Mouse (Mus musculus) spleen, embryonic (tissue): ENCODE measurements around the gene Disp2.

Experiments used
- CTCF ChIA-PET: fragments of 350-600 bp; sonication (Branson Sonifier 250); formaldehyde crosslinking; loops from one replicate; lab custom pipeline; 2022; lab: Charles Lee

Disp2 gene

DNA sequence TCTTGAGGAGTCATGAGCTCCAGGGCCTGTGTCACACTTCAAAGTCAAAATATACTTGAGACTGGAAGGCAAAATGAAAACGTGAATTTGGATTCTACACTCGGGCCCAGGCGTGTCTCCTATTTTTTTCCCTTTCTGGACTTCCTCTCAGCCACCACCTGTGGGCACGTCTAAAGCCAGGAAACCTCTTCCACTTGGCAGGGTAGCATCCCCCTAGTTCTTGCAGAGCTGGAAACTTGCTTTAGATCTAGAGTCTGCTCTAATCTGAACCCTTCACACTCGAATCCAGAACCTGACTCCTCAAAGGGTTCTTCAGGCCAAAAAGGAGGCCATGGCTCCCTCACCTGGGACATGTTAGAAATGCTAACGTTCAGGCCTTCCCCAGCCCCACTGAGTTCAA lies 24.1 kb upstream of the Disp2 start:
- CTCF ChIA-PET: no interaction called here

DNA sequence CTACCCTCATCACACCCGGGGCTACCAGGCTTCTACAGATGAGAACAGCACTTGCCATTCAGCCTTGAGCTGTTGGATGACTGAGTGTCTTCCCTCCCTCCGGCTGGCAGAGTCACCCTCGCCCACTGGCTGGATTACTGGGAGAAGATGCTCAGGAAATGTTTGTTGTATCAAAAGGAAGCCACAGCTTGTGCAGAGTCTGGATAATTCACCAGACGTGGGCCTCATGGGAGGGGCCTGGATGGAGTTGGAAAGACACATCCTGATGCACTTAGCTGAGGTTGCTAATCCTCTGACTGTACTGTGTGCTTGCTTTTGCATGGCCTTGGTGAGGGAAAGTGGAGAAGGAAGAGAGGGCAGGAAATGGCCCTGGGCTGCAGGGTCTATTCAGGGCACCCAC lies 23.4 kb upstream of the Disp2 start:
- CTCF ChIA-PET: interaction anchor here (0.6 kb wide), 1 partner anchor 144 kb away, joined by 3 read pairs; the partner anchor contains the start of gene Bahd1

DNA sequence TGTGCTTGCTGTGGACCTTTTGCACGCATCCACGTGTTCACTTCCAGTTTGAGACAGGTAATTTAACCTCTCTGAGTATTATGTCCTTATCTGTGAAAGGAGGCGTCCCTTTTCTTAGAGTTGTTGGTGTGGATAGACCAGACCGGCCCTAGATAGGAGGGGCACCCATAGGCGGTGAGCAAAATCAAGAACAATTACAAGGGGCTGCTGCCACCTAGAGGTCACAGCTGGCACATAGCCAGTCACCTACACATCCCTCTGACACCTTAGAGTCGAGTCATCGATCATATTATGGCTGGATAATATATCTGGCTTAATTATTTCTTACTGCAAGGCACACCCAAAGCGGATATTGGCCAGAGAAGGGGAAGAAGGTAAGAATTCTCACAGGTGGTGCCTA lies 19.7 kb upstream of the Disp2 start:
- CTCF ChIA-PET: interaction anchor here (0.6 to 1.5 kb wide), 3 partner anchors 17 to 151 kb away, joined by 3 to 9 read pairs (median 5); no protein-coding TSS in a partner anchor

DNA sequence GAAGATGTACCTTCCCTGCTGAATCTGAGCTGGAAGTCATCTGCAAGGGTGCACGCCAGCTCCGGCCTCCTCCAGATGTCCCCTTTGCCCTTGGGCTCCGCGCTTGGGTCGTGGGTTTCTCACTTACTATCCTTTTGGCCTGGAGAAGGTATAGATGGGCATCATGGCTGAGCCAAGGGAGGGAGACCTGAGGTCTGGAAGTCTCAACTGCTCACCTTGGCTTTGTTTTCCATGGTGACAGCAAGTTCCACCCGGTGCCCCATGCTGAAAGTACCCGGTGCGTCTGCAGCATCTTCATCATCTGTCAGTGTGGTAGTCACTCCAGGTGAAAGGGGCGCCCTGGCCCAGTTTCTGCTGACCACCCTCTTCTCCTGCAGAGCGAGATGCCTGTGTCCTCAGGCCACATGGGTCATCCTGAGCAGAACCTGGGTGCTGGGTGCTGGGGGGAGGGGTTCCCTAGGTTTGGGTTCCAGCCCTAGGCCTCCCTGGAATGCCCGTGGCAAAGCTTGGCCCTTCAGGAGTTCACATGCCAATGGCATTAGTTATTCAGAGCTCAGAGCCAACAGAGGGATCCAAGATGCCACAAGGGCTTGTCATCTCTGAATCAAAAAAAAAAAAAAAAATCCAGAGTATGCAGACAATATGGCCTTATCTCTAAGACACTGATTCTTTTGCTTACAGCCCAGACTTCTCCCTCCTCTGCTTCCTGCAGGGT lies 19.1 kb upstream of the Disp2 start:
- CTCF ChIA-PET: interaction anchor here (0.6 to 0.9 kb wide), 3 partner anchors 106 to 272 kb away, joined by 3 to 5 read pairs (median 4); no protein-coding TSS in a partner anchor

DNA sequence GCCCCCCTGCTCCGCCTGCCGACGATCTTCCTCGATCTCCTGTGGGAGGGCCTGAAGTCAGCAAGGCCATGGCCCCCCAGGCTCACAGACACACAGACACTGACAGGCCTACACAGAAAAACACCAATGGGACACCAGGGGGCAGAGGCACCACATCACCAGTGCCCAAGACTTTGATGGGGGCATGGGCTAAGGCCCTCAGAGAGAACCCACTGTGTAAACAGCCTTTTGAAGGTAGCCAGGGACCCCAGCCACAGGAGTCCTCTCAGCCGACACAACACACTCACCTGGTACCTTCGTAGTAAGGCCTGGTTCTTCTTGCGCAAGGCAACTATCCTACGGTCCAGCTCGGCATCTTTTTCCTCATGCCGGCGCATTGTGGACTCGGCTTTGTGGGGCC lies 18.2 kb upstream of the Disp2 start:
- CTCF ChIA-PET: interaction anchor here (0.7 to 0.9 kb wide), 3 partner anchors 122 to 273 kb away, joined by 3 to 5 read pairs (median 4); no protein-coding TSS in a partner anchor

DNA sequence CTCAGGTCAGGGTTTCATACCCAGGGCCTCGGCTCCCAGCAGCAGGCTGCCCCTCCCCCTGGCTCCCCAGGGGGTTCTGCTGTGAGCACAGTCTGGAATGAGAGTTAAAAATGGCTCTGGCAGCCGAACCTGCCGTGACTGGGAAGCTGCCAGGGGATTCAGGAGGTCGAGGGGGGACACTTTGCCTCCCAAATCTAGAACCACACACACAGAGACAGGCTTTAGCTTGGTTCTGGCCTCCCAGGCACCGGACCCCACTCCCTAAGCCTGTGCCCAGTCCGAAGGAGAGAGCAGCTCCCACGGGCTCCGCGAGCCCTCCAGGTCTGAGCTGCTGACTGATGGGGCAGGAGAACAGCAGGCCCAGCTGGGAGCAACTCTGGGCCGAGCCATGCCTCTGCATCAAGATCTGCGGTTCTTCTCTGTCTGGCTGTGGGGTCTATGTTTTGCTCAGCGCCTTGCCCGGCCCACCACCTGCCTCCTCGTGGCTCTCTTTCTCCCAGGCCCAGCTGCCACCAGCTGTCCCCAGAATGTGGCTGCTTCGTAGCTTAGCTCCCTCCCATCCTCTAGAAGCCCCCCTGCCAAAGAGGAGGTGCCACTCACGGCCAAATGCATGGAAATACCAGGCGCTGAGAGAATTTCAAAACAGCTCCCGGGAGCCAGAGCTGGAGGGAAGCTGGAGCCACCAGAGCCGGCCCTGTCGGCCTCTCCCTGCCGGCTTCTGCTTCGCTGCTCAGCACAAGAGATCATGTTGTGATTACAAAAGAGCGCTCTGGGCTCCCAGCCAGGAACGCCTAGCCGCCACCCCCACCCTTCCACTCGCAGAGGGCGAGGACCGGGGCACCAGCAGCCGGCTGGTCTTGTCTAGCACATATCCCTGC lies 17.4 kb upstream of the Disp2 start, which contains the start of gene Ccdc9b:
Ccdc9b (minus strand) TSS at position 756 of the 878 bp plus-strand sequence.
- CTCF ChIA-PET: interaction anchor here (0.6 to 0.7 kb wide), 2 partner anchors 215 to 262 kb away, joined by 3 read pairs; no protein-coding TSS in a partner anchor

DNA sequence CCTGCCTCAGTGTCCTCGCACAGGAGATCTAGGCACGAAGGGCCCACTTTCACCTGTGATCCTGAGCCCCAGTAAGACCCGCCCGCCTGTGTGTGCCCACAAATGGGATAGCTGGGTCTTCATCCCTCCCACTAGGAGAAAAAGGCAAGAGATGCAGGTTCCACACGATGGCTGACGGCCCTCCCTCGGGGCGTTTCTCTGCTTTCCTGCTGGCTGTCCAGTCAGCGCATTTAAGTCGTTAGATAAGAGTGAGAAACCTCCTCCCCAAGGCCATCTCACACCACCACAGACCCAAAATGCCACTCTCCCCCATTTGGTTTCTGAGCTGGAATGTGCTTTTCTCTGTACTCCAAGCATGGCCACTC lies 16.8 kb upstream of the Disp2 start:
- CTCF ChIA-PET: interaction anchor here (0.6 kb wide), 1 partner anchor 261 kb away, joined by 3 read pairs; no protein-coding TSS in a partner anchor

DNA sequence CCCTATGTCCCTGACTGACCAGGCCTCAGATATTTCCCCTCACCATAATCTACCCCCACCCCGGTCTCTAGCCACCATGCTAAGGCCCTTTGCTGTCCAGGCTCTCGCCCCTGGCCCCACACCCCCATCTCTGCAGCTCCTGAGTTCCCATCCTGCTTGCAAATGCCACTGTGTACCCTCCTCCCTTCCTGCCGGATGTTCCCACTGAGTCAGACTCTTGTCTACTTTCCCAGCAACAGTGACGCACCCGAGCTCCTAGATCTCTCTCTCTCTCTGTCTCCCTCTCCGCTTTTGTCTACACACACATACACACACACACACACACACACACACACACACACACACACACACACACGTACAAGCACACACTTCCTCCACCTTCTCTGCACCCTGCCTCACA lies 16.1 kb upstream of the Disp2 start:
- CTCF ChIA-PET: interaction anchor here (2.0 kb wide), 1 partner anchor 120 kb away, joined by 10 read pairs; no protein-coding TSS in a partner anchor

DNA sequence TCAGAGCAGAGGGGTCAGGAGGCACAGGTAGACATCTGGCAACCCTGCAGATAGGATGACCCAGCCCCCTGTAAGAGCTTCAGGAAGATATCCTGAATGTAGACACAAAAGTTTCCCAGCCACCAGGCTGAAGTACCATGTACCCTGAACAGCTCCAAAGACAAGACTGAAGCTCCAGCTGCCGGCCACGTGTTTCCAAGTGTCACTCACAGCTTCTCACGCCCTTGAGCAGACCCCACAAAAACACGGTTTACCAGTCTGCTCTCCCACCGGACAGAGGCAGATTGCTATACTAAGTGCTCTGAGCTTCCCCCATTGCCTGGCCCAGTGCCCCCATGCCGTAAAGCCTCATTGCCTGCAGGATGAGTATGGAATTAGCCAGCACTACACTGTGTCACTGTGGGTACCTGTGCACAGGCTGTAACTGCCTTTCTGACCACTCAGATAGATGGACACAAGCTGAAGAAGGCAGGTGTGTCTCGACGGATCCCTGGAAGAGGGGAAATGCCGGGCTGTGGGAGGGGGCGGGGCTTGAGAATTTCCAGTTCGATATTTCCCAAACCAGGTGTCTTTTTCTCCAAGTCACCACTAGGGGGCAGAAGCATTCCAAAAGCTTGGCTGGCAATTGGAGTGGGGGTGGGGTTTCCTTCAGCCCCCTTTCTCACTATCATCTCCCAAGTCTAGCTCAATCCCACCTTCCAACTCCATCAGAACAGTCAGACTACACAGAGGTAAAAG lies 15.3 kb upstream of the Disp2 start:
- CTCF ChIA-PET: interaction anchor here (0.5 to 2.0 kb wide), 6 partner anchors 12 to 427 kb away, joined by 3 to 10 read pairs (median 3); no protein-coding TSS in a partner anchor

DNA sequence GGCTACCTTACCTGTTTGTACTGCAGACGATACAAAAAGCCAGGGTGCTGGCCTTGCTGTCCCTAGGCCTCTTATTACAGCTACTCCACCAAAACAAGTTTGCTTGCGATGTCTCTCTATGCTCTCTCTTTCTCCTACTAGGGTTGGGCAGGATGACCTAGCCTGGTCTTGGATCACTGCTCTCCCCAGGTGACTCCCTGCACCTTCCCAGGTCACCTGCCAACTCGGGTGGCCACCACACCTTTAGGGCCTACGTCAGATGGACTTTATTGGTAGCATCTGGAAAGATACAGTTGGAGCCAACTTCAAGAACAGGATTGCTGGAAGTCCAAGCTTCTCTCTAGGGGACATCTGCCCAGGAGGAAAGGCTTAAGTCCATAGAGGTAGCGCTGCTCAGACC lies 14.6 kb upstream of the Disp2 start:
- CTCF ChIA-PET: interaction anchor here (0.6 to 2.0 kb wide), 4 partner anchors 13 to 427 kb away, joined by 3 to 10 read pairs (median 4); no protein-coding TSS in a partner anchor

DNA sequence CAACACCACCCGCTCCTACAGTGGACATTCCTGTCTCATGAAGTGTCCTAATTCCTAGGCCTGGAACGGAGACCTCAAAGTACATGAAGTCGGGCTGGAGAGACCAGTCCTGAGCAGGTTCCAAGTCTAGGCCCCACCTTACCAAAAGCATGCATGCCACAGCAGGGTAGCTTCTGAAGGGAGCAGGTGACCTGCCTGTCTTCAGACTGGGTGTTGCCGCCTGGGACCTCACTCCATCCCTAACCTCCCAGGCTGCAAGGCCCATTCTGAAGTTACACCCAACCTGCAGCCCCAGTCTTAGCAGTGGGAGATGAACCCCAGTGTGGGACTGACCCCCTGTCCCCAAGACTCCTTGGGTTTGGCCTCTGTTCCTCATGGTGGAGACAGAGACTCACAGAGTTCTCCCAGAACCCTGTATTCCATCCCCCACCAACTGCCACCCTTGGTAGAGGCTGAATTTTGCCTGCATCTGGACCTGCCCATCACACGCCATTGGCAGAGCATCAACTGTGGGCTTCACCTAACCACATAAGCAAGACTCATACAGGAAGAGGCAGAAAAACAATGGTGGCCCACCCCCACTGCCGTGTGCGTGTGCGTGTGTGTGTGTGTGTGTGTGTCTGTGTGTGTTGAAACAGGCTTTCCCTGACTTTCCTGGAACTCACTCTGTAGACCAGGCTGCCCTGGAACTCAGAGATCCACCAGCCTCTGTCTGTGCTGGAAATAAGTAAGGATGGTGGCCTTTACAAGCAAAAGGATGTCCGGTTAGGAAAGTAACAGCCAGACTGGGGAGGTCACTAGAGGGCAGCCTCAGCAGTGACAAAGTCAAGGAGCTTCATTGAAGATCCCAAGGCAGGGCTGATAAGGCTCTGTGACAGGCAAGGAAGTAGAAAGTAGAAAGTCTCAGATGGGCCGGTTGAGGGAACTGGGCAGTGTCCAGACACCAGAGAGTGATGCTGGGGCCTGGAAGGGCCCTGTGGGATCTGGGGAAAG lies 13.2 kb upstream of the Disp2 start:
- CTCF ChIA-PET: no interaction called here

DNA sequence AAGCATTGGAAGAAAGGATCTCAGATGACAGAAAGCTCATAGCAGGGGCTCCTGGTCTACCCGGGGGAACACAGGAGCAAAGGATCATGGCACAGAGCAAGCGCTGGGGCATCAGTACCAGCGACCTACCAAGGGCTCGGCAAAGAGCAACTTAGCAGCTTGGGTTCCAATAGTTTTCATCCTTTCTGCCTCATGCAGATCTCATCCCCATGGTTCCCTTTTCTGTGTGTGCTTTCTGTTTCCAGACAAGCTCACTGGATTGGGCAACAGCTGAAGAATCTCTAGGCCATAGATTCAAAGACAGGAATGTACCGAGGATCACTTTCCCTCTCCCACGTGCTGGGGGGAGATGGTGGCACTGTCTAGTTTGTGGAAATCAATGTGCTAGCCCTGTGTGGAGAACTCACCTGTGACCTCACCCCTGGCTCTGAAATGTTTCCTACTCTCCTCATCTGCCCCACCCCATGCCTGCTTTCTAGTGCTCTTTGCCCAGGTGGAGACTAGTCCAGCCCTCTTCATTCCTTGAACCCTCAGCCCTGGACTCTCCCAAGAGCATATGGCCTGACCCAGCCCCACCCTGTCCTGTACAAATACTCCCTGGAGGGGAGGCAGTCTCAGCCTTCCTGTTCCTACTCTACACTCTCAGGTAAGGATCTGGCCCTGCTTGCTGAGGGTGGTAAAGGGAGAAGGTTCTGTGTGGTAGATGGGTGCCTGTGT lies 7.2 kb upstream of the Disp2 start, which contains the start of gene Phgr1:
Phgr1 (plus strand) TSS at position 612 of the 717 bp plus-strand sequence.
- CTCF ChIA-PET: no interaction called here

DNA sequence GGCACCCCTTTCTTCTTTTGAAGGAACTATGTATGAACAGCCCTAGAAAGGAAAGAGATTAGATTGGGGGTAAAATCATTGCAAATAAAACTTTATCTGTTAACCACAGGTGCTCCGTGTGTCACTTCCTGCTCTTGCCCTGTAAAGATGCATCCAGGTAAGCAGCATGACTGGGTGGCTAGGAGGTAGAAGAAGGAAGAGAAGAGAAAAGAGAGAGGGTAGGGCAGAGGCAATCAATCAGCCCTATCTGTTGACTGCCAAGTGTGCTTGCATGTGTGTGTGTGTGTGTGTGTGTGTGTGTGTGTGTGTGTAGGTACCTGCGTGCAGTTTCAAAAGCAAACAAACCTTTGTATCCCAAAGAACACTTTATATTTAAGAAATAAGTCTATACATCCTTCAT lies 5.0 kb upstream of the Disp2 start:
- CTCF ChIA-PET: no interaction called here

DNA sequence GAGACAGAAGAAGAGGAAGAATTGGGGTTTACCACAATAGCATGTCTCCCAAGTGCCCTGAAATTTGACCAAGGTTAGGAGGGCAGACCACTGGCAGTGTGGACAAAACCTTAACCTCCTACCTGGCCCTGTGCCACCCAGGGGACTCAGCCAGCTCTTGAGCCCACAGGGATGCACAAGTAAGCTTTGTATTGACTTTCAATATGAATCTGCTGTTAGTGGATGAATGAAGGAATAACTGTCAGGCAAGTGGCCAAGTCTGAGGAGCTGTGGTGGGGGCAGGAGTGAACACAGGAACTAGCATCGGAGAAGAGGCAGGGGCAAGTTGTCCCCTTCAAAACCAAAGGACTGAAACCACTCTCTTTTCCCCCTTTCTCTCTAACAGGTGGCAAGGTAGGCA lies 4.1 kb upstream of the Disp2 start:
- CTCF ChIA-PET: no interaction called here

DNA sequence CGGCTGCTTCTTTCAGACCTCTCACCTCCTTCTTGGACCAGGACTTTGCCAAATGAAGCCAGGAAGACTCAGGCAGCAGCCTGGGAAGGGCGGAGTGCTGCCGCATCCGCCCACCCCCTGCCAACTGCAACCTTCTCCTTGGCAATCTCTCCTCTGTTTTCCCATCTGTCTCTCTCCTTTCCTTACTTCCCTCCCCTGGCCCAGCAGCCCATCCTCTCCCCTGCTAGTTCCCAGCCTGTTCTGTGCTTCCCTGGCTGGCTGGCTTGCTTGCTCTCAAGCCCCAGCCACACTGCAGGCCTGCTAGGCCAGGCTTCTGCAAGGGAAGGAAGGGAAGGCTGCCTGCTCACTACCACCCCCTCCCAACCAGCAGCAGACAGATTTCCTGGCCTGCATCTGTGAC lies 3.7 kb upstream of the Disp2 start:
- CTCF ChIA-PET: no interaction called here

DNA sequence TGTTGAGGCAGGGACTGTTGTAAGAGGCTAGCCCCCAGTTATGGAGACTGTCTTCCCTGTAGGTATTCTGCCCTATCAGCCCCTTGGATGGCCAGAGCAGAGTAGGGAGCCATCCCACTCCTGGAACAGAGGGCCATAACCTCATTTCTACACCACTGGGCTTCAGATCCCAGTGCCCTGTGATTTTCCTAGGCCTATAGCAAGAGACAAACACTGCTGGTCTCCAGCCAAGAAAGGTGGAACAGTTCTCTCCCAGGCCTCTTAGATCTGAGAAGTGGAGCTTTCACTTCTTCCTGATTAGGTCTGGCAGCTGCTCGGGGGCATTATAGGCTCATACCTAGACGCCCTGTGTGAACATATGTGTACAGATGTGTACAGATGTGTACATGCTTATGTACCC lies 3.2 kb upstream of the Disp2 start:
- CTCF ChIA-PET: interaction anchor here (0.6 kb wide), 1 partner anchor 307 kb away, joined by 4 read pairs; no protein-coding TSS in a partner anchor

DNA sequence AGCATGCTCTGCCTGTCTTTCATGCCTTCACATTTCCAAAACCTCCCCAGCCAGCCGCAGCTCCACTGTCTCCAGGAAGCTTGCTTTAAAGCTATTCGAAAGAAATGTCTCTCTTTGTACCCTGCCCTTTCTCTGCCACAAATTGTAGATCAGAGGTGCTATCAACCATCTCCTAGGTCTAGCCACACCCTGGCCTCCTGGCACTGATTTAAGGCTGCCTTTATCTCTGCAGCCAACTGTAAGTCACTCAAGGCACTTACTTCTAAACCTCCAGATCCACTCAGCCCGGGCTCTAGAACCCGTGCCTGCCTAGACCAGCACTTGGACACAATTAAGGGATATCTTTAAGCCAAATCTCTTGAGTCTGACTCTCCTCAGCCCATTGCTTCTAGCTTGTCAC lies 1.1 kb upstream of the Disp2 start:
- CTCF ChIA-PET: interaction anchor here (0.7 kb wide), 2 partner anchors 13 to 631 kb away, joined by 4 to 5 read pairs; no protein-coding TSS in a partner anchor

DNA sequence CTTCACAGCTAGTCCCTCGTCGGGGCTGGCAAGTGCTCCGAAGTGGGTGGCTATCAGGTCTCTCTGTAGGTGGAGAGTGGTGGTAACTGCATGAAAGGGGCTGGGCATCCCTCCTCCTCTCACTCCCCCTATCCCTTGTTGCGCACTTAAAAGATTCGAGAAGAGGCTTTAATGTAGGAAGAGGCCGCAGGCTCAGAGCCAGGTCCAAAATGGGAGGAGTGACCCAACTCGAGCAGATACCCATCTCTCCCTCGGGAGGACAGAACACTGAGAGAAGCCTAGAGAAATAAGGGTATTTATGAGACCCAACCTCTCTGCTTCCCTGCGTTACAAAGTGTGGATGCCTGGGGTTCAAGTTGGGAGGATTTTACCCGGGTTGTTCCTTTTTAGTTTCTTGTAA lies 454 bp upstream of the Disp2 start:
- CTCF ChIA-PET: interaction anchor here (0.5 kb wide), 1 partner anchor 727 kb away, joined by 11 read pairs; no protein-coding TSS in a partner anchor

DNA sequence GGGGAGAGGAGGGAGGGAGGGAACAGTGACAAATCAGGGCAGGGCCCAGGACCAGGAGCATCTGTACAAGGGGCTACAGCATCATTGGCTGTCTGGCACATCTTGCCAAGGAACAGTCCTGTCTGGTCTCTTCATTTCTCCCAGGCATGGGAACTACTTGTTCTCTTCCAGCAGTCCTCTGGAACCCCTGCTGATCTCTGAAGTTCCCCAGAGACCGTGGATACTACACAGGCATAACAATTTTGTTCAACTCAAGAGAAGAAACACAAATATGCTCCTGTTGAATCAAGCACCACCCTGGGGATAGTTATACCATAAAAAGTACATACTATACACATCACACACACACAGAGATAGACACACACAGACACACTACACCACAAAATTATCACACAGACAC lies 1.6 kb downstream of the Disp2 start:
- CTCF ChIA-PET: interaction anchor here (0.6 kb wide), 1 partner anchor 264 kb away, joined by 19 read pairs; no protein-coding TSS in a partner anchor
